Mouse (Mus musculus) liver, embryonic 11.5 days (tissue): ENCODE results near the gene Kat6b. TPM values are rescaled to one million over a fixed set of nuclear protein-coding genes. Genes with fewer than 3 reads are reported as not detected.

Experiments
- ATAC-seq: fragments of 200-750 bp; cut with Nextera tagmentation; replicated peaks from 2 replicates; pipeline ENCODE4 v1.8.0; 2017; ENCODE audit warnings: moderate number of reproducible peaks, mild to moderate bottlenecking, moderate TSS enrichment, moderate library complexity; ENCODE audit not compliant: low FRiP score
- DNase-seq: peaks from one replicate; pipeline ENCODE4 v3.0.0-alpha.2; 2017; ENCODE audit warnings: low spot score
- H3K27ac ChIP-seq: fragments of 300-500 bp; sonication (generic); 2 replicates; pipeline ENCODE4 v1.5.1; 2014; ENCODE audit warnings: mild to moderate bottlenecking, low read depth, low read length, control low read depth
- H3K27me3 ChIP-seq: fragments of 300-500 bp; sonication (generic); replicated peaks from 2 replicates; pipeline ENCODE4 v1.6.1; 2014; ENCODE audit warnings: low read length, mixed read lengths; ENCODE audit not compliant: control insufficient read depth, insufficient read depth
- H3K36me3 ChIP-seq: fragments of 300-500 bp; sonication (generic); 2 replicates; pipeline ENCODE4 v1.6.1; 2014; ENCODE audit warnings: mild to moderate bottlenecking, low read length, moderate library complexity, mixed read lengths; ENCODE audit not compliant: control insufficient read depth, insufficient read depth
- H3K4me1 ChIP-seq: fragments of 300-500 bp; sonication (generic); replicated peaks from 2 replicates; pipeline ENCODE4 v1.6.1; 2014; ENCODE audit warnings: low read length, mixed read lengths; ENCODE audit not compliant: control insufficient read depth, insufficient read depth
- H3K4me2 ChIP-seq: fragments of 300-500 bp; sonication (generic); 2 replicates; pipeline ENCODE4 v1.6.1; 2014; ENCODE audit warnings: mild to moderate bottlenecking, control low read depth, moderate library complexity
- H3K4me3 ChIP-seq: fragments of 300-500 bp; sonication (generic); 2 replicates; pipeline ENCODE4 v1.5.1; 2014; ENCODE audit warnings: low read depth, low read length, control low read depth
- H3K9ac ChIP-seq: fragments of 300-500 bp; sonication (generic); 2 replicates; pipeline ENCODE4 v1.6.1; 2014; ENCODE audit warnings: low read depth, low read length, control low read depth
- H3K9me3 ChIP-seq: fragments of 300-500 bp; sonication (generic); 2 replicates; pipeline ENCODE4 v1.6.1; 2016; ENCODE audit warnings: low read length, inconsistent platforms, mixed read lengths; ENCODE audit not compliant: control insufficient read depth
- WGBS: fragments of 180-500 bp; shearing (Covaris S2); extraction: QIAGEN DNeasy Blood & Tissue Kit; methylation state at CpG from one replicate; pipeline ENCODE4 v1.1.7; 2014; 5-methylcytosine and 5-hydroxymethylcytosine counted together
- polyA plus RNA-seq: library from polyadenylated mRNA; unstranded; fragments of >200 nt; fragmentation: Nextera tagmentation; extraction: Ambion mirVana; gene quantifications from 2 replicates; pipeline ENCODE4 v1.2.1, GENCODE M21; 2014

Gene Kat6b
- polyA plus RNA-seq, 1 experiment from 2014 or later: 6.7 TPM

- Histone ChIP-seq H3K27ac (no peak overlapping the region), H3K36me3 (peaks cover 3% of the 10 kb centered on the region; the same call in 1 of the 2 replicates), H3K4me2 (no peak overlapping the region), H3K9ac (no peak overlapping the region), H3K4me3 (no peak overlapping the region), H3K4me1 (no peaks in the 10 kb centered on the region), H3K27me3 (no peaks in the 10 kb centered on the region), H3K9me3 (peaks cover 5% of the 10 kb centered on the region; the same call in 1 of the 2 replicates)
- DNase-seq: no peak
- no peak for ATAC-seq
- WGBS: 87% methylated on average over 8 of the region's 8 CpGs
Observed at GRCm38 (mm10) chr14:21592985-21593750, 111.9 kb downstream of the Kat6b start.

DNA sequence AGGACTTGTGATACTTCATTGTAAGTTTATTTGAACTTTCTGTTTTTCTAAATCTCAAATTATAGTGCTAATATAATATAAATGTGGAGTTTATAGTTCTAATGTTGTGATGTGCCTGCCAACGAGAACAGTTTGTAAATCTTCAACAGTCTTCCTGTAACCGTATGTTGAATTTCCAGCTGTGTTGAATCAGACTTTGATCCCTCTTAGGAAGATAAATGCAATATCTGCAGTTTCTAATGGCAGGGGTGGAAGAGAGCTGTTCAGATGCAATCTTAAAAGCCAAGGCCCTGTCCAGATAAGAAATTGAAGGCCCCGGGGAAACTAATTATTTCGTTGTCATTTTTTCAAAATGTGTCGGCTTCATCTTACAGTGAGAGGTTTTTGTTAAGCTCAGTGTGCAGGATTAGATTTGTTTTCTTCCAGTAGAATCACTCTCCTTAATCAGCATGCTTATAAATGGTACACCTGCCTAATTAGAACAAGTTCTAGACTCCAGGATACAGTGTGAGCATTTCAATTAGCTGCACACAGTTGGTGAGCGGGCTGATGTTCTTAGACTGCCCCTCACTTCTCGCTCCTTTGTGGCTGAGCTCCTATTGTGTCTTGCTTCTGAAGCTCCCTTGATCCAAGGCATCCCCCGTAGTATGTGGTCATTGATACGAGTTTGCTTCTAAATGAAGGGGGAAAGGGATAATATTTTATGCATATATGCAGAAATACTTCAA lies 118.4 kb downstream of the Kat6b start:
- DNase-seq: no peak
- Histone ChIP-seq H3K4me1 (peaks cover 34% of the 10 kb centered on the region), H3K4me3 (no peak overlapping the region), H3K9ac (no peak overlapping the region), H3K36me3 (no peaks in the 10 kb centered on the region), H3K27me3 (no peaks in the 10 kb centered on the region), H3K27ac (no peak overlapping the region), H3K4me2 (no peak overlapping the region), H3K9me3 (no peaks in the 10 kb centered on the region)
- no peak for ATAC-seq
- 58% methylated on average over 9 of the region's 9 CpGs for WGBS

DNA sequence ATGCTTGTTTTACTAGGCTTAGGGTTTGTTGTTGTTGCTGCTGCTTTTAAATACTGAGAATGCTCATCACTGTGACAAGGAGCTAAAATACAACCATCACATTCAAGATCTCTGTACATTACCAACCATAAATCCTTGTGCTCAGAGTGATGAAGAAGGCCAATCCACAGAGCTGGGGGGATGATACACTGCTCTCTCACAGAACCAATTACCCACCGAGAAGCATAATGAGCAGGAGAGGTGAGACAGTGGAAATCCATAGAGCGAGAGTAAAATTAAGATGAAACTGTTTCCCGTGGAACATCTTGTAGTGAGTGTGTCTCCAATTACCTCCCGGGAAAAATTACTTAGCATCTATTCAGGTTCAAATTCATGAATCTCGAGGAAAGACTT lies 118.9 kb downstream of the Kat6b start:
- no peaks in the 10 kb centered on the region for H3K9me3 ChIP-seq
- no peaks in the 10 kb centered on the region for H3K27me3 ChIP-seq
- WGBS: 80% methylated on average over 5 of the region's 5 CpGs
- DNase-seq: no peak
- no peak overlapping the region for H3K27ac ChIP-seq
- no peak for ATAC-seq
- H3K9ac ChIP-seq: no peak overlapping the region
- H3K4me3 ChIP-seq: no peak overlapping the region
- H3K4me2 ChIP-seq: peak overlapping the region; percentile 44; the same call in 1 of the 2 replicates
- no peaks in the 10 kb centered on the region for H3K36me3 ChIP-seq
- peaks cover 34% of the 10 kb centered on the region for H3K4me1 ChIP-seq

DNA sequence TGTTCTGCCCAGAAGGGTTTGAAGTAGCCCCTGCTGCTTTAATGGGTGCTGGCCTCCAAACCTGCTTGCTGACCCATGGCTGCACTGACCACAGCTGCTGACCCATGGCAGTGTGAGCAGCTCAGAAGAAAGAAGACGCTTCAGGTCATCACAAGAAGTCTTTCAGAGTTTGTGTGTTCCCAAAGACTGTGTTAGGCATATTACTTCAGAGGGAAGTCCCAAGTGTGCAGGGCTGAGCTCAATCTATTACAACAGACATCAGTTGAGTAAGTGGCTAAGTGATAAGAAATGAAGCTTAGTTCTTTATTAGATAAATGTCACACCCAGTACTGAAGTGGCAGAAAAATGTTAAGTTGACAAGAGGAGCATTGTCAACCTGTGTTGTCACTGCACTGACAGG lies 119.4 kb downstream of the Kat6b start:
- DNase-seq: no peak
- H3K4me3 ChIP-seq: no peak overlapping the region
- H3K36me3 ChIP-seq: no peaks in the 10 kb centered on the region
- H3K9ac ChIP-seq: no peak overlapping the region
- WGBS: 60% methylated on average over 1 of the region's 1 CpGs
- no peaks in the 10 kb centered on the region for H3K27me3 ChIP-seq
- ATAC-seq: peak; percentile 86
- H3K4me2 ChIP-seq: peak overlapping the region; percentile 44
- no peaks in the 10 kb centered on the region for H3K9me3 ChIP-seq
- peaks cover 34% of the 10 kb centered on the region for H3K4me1 ChIP-seq
- H3K27ac ChIP-seq: no peak overlapping the region

DNA sequence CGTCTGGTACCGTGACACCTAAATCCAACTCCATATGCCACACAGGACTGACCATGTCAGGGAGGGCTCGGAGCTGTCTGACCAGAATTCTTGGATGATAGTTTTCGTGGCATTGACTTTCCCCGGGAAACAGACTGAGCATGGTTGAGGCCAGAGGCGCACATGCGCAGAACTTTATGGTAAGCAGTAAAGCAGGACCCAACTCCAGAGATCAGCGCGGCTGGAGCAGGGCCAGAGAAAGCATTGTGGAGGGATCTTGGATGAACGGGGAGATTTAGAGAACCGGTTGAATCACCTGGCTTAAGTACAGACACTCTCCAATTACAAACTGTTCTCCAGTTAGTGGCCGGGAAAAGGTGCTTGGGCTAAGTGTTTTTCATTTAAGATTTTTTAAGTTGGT lies 120.9 kb downstream of the Kat6b start:
- DNase-seq (no peak), ATAC-seq (no peak)
- H3K9ac ChIP-seq: no peak overlapping the region
- 87% methylated on average over 12 of the region's 12 CpGs for WGBS
- no peaks in the 10 kb centered on the region for H3K36me3 ChIP-seq
- no peaks in the 10 kb centered on the region for H3K9me3 ChIP-seq
- no peaks in the 10 kb centered on the region for H3K27me3 ChIP-seq
- no peak overlapping the region for H3K27ac ChIP-seq
- H3K4me2 ChIP-seq: no peak overlapping the region
- no peak overlapping the region for H3K4me3 ChIP-seq
- H3K4me1 ChIP-seq: peaks cover 34% of the 10 kb centered on the region

- peaks cover 34% of the 10 kb centered on the region for H3K4me1 ChIP-seq
- DNase-seq (no peak), ATAC-seq (peak; percentile 74)
- H3K9ac ChIP-seq: no peak overlapping the region
- no peak overlapping the region for H3K4me3 ChIP-seq
- no peaks in the 10 kb centered on the region for H3K9me3 ChIP-seq
- no peak overlapping the region for H3K27ac ChIP-seq
- H3K27me3 ChIP-seq: no peaks in the 10 kb centered on the region
- H3K4me2 ChIP-seq: no peak overlapping the region
- no peaks in the 10 kb centered on the region for H3K36me3 ChIP-seq
- 31% methylated on average over 4 of the region's 4 CpGs for WGBS
Observed at GRCm38 (mm10) chr14:21602937-21603336, 121.7 kb downstream of the Kat6b start.

DNA sequence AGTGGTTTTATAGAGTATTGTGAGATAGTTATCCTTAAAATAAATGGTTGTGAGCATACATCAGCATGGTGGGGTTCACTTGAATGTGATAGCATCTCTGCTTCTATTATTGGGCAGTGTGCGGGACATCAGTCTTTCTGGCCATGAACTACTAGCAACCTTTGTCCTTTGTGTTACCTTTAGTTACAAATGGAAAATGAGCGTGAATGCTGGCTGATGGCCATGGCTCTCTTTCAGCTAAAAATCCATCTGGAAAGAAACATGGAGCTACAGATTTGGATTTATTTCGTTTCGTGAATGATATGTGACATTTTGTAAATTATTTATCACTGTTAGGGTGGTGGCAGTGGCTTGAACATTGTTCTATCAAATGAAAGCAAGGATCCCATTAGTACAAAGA lies 126.5 kb downstream of the Kat6b start:
- ATAC-seq (no peak), DNase-seq (no peak)
- Histone ChIP-seq H3K9me3 (no peaks in the 10 kb centered on the region), H3K4me2 (no peak overlapping the region), H3K9ac (no peak overlapping the region), H3K27me3 (no peaks in the 10 kb centered on the region), H3K4me1 (peaks cover 8% of the 10 kb centered on the region), H3K36me3 (no peaks in the 10 kb centered on the region), H3K4me3 (no peak overlapping the region), H3K27ac (no peak overlapping the region)
- WGBS: 80% methylated on average over 4 of the region's 4 CpGs

DNA sequence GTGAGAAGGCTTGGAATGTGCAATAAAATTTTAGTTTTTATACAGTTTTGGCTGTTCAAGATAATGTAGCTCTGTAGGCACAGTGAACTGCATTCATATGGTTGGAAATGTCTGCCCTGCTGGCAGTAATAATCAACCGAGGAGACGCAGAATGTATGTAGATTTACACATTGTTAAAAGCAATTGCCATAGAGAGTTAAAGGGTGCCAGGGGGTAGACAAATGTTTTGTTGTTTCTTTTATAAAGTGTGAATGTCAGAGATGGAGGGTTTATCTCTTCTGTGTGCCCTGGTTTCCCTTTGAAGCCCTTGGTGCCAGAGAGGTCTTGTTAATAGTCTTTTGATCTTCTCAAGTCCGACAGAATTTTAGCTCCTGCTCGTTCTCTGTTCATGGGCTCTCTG lies 127.7 kb downstream of the Kat6b start:
- Histone ChIP-seq H3K27me3 (no peaks in the 10 kb centered on the region), H3K36me3 (no peaks in the 10 kb centered on the region), H3K27ac (no peak overlapping the region), H3K4me3 (no peak overlapping the region), H3K9me3 (no peaks in the 10 kb centered on the region), H3K4me1 (no peaks in the 10 kb centered on the region), H3K9ac (no peak overlapping the region), H3K4me2 (no peak overlapping the region)
- WGBS: 67% methylated on average over 4 of the region's 4 CpGs
- no peak for ATAC-seq
- DNase-seq: no peak

DNA sequence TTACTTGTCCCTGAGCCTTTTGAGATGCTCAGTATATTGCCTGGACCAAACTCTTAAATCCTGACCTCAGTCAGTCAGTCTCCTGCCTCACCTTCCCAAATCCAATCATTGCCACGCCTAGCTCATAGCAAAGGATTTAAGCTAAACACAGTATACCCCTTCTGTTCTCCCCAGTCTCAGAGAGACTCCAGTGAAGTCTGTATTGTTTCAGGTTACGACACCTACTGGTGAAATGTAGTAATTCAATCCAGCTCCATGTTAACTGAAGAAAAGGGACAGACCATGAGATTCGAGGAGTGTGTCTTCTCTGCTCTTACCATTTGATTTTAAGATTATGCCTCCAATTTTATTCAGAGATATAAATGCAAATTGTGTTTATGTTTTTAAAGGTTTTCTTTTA lies 129.0 kb downstream of the Kat6b start:
- Histone ChIP-seq H3K4me1 (no peaks in the 10 kb centered on the region), H3K36me3 (no peaks in the 10 kb centered on the region), H3K4me2 (no peak overlapping the region), H3K4me3 (no peak overlapping the region), H3K9ac (no peak overlapping the region), H3K9me3 (no peaks in the 10 kb centered on the region), H3K27me3 (no peaks in the 10 kb centered on the region), H3K27ac (no peak overlapping the region)
- no peak for ATAC-seq
- DNase-seq: no peak
- WGBS: 18% methylated on average over 3 of the region's 3 CpGs
